Mouse (Mus musculus): ENCODE data around the gene Zfp768. TPM values are rescaled to one million over a fixed set of nuclear protein-coding genes. Genes with fewer than 3 reads are reported as not detected.

Gene Zfp768
- polyA plus RNA-seq, 1 experiment from 2014 or later, result 10.6 TPM

DNA sequence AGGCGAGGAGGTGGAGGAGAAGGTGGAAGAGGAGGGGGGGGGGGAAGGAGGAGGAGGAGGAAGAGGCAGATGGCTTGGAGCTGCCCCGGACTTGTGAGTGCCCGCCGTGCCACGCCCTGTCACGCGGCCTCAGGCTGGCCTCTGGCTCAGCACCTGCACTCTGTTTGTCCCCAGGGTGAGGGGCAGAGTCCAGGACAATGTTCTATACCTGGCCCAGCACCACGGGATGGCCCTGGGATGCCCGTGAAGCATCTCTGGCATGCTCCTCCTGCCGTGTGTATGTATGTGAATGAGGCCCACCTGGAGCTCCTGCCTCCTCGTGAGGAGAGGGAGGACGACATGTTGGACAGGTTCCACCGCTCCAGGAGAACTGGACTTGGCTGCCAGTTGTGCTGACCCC, 16.1 kb upstream of the Zfp768 start:
- Histone ChIP-seq H3K4me3 (replicated peaks; ENCODE audit: low read length) (no peak overlapping the region), H3K27me3 (replicated peaks; ENCODE audit: control insufficient read depth, insufficient read depth, low read length) (no peaks in the 10 kb centered on the region; the same call in 1 of the 2 replicates), H3K36me3 (ENCODE audit: control insufficient read depth, insufficient read depth) (no peaks in the 10 kb centered on the region), H3K27ac (ENCODE audit: low read length) (no peak overlapping the region), H3K4me2 (ENCODE audit: low read length) (no peak overlapping the region), H3K9me3 (ENCODE audit: control insufficient read depth, low read length) (no peaks in the 10 kb centered on the region), H3K4me1 (replicated peaks; ENCODE audit: control insufficient read depth, insufficient read depth, low read length) (peaks cover 16% of the 10 kb centered on the region), H3K9ac (replicated peaks; ENCODE audit: low read depth, low read length) (no peak overlapping the region)
- WGBS, result 53% methylated on average over 7 of the region's 13 CpGs
- ATAC-seq, result no peak

- H3K9ac ChIP-seq (replicated peaks; ENCODE audit: low read depth, low read length), result no peak overlapping the region
- H3K9me3 ChIP-seq (ENCODE audit: control insufficient read depth, low read length), result no peaks in the 10 kb centered on the region
- H3K4me2 ChIP-seq (ENCODE audit: low read length), result no peak overlapping the region
- peaks cover 16% of the 10 kb centered on the region for H3K4me1 ChIP-seq (replicated peaks; ENCODE audit: control insufficient read depth, insufficient read depth, low read length)
- no peak overlapping the region for H3K27ac ChIP-seq (ENCODE audit: low read length)
- no peak for ATAC-seq
- no peak overlapping the region for H3K4me3 ChIP-seq (replicated peaks; ENCODE audit: low read length)
- 84% methylated on average over 4 of the region's 4 CpGs for WGBS
- no peaks in the 10 kb centered on the region; the same call in 1 of the 2 replicates for H3K27me3 ChIP-seq (replicated peaks; ENCODE audit: control insufficient read depth, insufficient read depth, low read length)
- no peaks in the 10 kb centered on the region for H3K36me3 ChIP-seq (ENCODE audit: control insufficient read depth, insufficient read depth)
These were observed 14.9 kb upstream of the Zfp768 start for GRCm38 (mm10) chr7:127360265-127360664.

DNA sequence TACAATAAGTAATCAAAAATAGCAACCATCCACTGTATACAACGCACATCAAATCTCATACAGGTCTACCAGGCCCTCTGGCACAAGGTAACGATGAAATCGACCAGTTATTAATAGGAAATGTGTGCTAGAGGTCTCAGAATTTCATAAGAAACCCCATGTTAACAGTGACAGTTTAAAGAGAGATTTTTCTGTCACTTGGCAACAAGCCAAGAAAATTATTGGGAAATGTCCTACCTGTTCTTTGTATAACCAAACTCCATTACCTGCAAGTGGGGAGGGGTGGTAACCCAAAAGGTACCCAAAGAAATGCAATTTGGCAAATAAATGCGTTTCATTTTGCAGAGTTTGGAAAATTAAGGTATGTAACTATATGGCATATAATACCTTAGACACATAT, 13.1 kb upstream of the Zfp768 start:
- no peak for ATAC-seq
- no peak overlapping the region for H3K27ac ChIP-seq (ENCODE audit: low read length)
- H3K9me3 ChIP-seq (ENCODE audit: control insufficient read depth, low read length), result no peaks in the 10 kb centered on the region
- 73% methylated on average over 4 of the region's 4 CpGs for WGBS
- H3K36me3 ChIP-seq (ENCODE audit: control insufficient read depth, insufficient read depth), result no peaks in the 10 kb centered on the region
- peaks cover 5% of the 10 kb centered on the region for H3K4me1 ChIP-seq (replicated peaks; ENCODE audit: control insufficient read depth, insufficient read depth, low read length)
- no peak overlapping the region for H3K4me3 ChIP-seq (replicated peaks; ENCODE audit: low read length)
- H3K4me2 ChIP-seq (ENCODE audit: low read length), result no peak overlapping the region
- no peaks in the 10 kb centered on the region; the same call in 1 of the 2 replicates for H3K27me3 ChIP-seq (replicated peaks; ENCODE audit: control insufficient read depth, insufficient read depth, low read length)
- no peak overlapping the region for H3K9ac ChIP-seq (replicated peaks; ENCODE audit: low read depth, low read length)

DNA sequence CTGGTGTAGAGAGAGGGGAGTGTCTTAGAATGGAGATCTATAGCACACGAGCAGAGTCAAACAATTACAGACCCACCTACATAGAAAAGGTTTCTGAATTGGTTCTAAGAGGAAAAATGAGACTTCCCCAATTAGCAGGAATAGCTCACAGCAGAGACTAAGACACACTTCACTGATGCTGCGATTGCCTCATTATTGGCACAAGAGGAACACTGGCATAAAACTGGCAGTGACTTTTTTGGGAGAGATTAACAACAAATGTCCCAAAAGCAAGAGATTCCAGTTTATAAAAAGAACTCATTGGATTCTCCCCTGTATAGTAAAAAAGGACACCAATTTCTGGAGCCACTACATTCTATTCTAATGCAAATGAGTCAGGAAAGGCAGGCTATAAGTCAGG, 12.5 kb upstream of the Zfp768 start:
- WGBS, result 39% methylated on average over 2 of the region's 2 CpGs
- Histone ChIP-seq H3K27me3 (replicated peaks; ENCODE audit: control insufficient read depth, insufficient read depth, low read length) (no peaks in the 10 kb centered on the region), H3K9ac (replicated peaks; ENCODE audit: low read depth, low read length) (no peak overlapping the region), H3K9me3 (ENCODE audit: control insufficient read depth, low read length) (no peaks in the 10 kb centered on the region), H3K4me1 (replicated peaks; ENCODE audit: control insufficient read depth, insufficient read depth, low read length) (0 out of 2 replicates have a peak, but pooled peaks cover 2% of the 10 kb centered on the region), H3K4me3 (replicated peaks; ENCODE audit: low read length) (no peak overlapping the region), H3K27ac (ENCODE audit: low read length) (no peak overlapping the region), H3K36me3 (ENCODE audit: control insufficient read depth, insufficient read depth) (no peaks in the 10 kb centered on the region), H3K4me2 (ENCODE audit: low read length) (no peak overlapping the region)
- no peak for ATAC-seq

DNA sequence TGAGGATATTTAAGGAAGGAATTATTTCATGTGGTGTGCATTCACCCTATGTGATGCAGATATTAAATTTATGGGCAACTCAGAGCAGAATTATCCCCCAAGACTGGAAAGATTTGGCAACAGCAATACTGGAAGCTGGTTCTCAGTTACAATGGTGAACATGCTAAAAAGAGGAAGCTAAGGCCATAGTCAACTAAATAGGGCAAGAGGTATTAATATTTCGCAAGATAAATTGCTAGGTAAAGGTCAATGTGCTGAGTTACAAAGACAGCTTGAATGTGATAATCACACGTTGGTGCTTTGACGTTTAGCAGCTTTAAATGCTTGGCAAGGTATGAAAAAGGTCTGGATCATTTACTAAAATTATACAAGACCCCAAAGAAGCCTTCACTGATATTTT, 10.4 kb upstream of the Zfp768 start:
- no peak for ATAC-seq
- Histone ChIP-seq H3K36me3 (ENCODE audit: control insufficient read depth, insufficient read depth) (no peaks in the 10 kb centered on the region), H3K4me2 (ENCODE audit: low read length) (no peak overlapping the region), H3K27ac (ENCODE audit: low read length) (no peak overlapping the region), H3K4me3 (replicated peaks; ENCODE audit: low read length) (no peak overlapping the region), H3K27me3 (replicated peaks; ENCODE audit: control insufficient read depth, insufficient read depth, low read length) (no peaks in the 10 kb centered on the region), H3K4me1 (replicated peaks; ENCODE audit: control insufficient read depth, insufficient read depth, low read length) (no peaks in the 10 kb centered on the region), H3K9ac (replicated peaks; ENCODE audit: low read depth, low read length) (no peak overlapping the region), H3K9me3 (ENCODE audit: control insufficient read depth, low read length) (no peaks in the 10 kb centered on the region)
- WGBS, result 64% methylated on average over 3 of the region's 3 CpGs

- Histone ChIP-seq H3K27ac (ENCODE audit: low read length) (no peak overlapping the region), H3K27me3 (replicated peaks; ENCODE audit: control insufficient read depth, insufficient read depth, low read length) (no peaks in the 10 kb centered on the region), H3K4me3 (replicated peaks; ENCODE audit: low read length) (no peak overlapping the region), H3K36me3 (ENCODE audit: control insufficient read depth, insufficient read depth) (no peaks in the 10 kb centered on the region), H3K9ac (replicated peaks; ENCODE audit: low read depth, low read length) (no peak overlapping the region), H3K4me1 (replicated peaks; ENCODE audit: control insufficient read depth, insufficient read depth, low read length) (peaks cover 5% of the 10 kb centered on the region), H3K4me2 (ENCODE audit: low read length) (no peak overlapping the region), H3K9me3 (ENCODE audit: control insufficient read depth, low read length) (no peaks in the 10 kb centered on the region)
- no peak for ATAC-seq
- WGBS, result 86% methylated on average over 5 of the region's 5 CpGs
These were observed 6.0 kb upstream of the Zfp768 start for GRCm38 (mm10) chr7:127351230-127352004.

DNA sequence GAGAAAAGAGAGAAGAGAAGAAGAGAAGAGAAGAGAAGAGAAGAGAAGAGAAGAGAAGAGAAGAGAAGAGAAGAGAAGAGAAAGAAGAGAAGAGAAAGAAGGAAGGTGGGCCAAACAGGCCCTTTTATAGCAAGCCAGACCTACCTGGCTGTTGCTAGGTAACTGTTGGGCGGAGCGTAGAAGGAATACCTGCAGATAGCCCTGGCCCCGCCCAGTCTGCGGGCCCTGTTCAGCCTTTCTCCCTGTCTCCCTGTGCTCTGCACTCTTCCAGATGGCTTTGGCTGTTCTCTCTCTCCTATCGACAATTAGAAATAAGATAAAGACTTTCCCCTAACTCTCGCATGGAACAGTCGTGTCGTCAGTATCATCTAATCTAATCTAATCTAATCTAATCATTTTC, 1.3 kb upstream of the Zfp768 start:
- H3K9me3 ChIP-seq (ENCODE audit: control insufficient read depth, low read length), result no peaks in the 10 kb centered on the region
- no peak overlapping the region for H3K4me3 ChIP-seq (replicated peaks; ENCODE audit: low read length)
- peaks cover 14% of the 10 kb centered on the region for H3K4me1 ChIP-seq (replicated peaks; ENCODE audit: control insufficient read depth, insufficient read depth, low read length)
- WGBS, result 15% methylated on average over 8 of the region's 8 CpGs
- ATAC-seq, result no peak
- peaks cover 2% of the 10 kb centered on the region; the same call in 1 of the 2 replicates for H3K36me3 ChIP-seq (ENCODE audit: control insufficient read depth, insufficient read depth)
- H3K4me2 ChIP-seq (ENCODE audit: low read length), result peak overlapping the region; percentile 74
- H3K9ac ChIP-seq (replicated peaks; ENCODE audit: low read depth, low read length), result no peak overlapping the region
- H3K27me3 ChIP-seq (replicated peaks; ENCODE audit: control insufficient read depth, insufficient read depth, low read length), result no peaks in the 10 kb centered on the region
- no peak overlapping the region for H3K27ac ChIP-seq (ENCODE audit: low read length)

DNA sequence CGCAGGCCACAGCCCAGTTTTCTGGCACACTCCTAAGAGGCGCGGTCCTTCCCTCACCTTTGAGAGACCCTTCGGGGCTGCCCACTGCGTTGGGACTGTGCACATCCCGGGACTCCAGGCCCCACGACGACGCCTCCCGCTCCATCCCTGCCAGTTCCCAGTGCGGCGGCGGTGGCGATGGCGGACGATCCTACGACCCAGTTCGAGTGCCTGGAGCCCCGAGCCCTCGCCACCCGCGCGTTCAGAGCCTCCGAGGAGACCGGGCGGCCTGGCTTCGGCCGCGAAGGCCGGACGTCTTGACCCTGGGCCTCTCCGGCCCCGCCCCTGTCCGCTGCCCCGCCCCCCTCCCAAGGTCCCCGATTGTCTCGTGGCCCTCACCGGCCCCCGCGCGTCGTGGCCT, 297 bp downstream of the Zfp768 start:
- Histone ChIP-seq H3K9me3 (ENCODE audit: control insufficient read depth, low read length) (no peaks in the 10 kb centered on the region), H3K27ac (ENCODE audit: low read length) (peak overlapping the region; percentile 90), H3K4me1 (replicated peaks; ENCODE audit: control insufficient read depth, insufficient read depth, low read length) (peaks cover 14% of the 10 kb centered on the region), H3K9ac (replicated peaks; ENCODE audit: low read depth, low read length) (peak overlapping the region; percentile 91), H3K4me3 (replicated peaks; ENCODE audit: low read length) (peak overlapping the region; percentile 83), H3K27me3 (replicated peaks; ENCODE audit: control insufficient read depth, insufficient read depth, low read length) (no peaks in the 10 kb centered on the region), H3K36me3 (ENCODE audit: control insufficient read depth, insufficient read depth) (peaks cover 2% of the 10 kb centered on the region; the same call in 1 of the 2 replicates), H3K4me2 (ENCODE audit: low read length) (peak overlapping the region; percentile 74)
- ATAC-seq, result peak; percentile 41
- WGBS, result under 1% methylated on average over 41 of the region's 42 CpGs

DNA sequence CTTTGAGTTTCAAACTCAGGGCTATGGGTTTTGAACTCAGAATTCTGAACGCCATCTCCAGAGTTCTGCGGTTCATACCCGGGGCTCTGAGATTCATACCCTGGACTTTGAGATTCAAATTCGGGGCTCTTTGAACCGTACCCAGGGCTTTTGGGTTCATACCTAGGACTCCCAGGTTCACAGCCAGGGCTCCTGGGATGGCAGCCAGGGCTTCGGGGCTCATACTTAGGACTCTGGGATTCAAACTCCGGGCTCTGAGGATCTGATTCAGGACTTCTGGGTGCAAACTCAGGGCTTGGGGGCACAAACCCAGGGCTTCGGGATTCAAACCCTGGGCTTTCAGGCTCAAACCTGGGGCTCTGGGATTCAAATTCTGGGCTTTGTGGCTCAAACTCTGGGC, 1.0 kb downstream of the Zfp768 start:
- peaks cover 2% of the 10 kb centered on the region; the same call in 1 of the 2 replicates for H3K36me3 ChIP-seq (ENCODE audit: control insufficient read depth, insufficient read depth)
- H3K27ac ChIP-seq (ENCODE audit: low read length), result no peak overlapping the region
- H3K4me2 ChIP-seq (ENCODE audit: low read length), result peak overlapping the region; percentile 74
- ATAC-seq, result no peak
- peak overlapping the region; percentile 83 for H3K4me3 ChIP-seq (replicated peaks; ENCODE audit: low read length)
- H3K9ac ChIP-seq (replicated peaks; ENCODE audit: low read depth, low read length), result no peak overlapping the region
- no peaks in the 10 kb centered on the region for H3K9me3 ChIP-seq (ENCODE audit: control insufficient read depth, low read length)
- 87% methylated on average over 8 of the region's 8 CpGs for WGBS
- H3K4me1 ChIP-seq (replicated peaks; ENCODE audit: control insufficient read depth, insufficient read depth, low read length), result peaks cover 14% of the 10 kb centered on the region
- H3K27me3 ChIP-seq (replicated peaks; ENCODE audit: control insufficient read depth, insufficient read depth, low read length), result no peaks in the 10 kb centered on the region
